Mouse (Mus musculus): ENCODE results near the gene Khdc1c. TPM values are rescaled to one million over a fixed set of nuclear protein-coding genes. Genes with fewer than 3 reads are reported as not detected.
"Not testable (repeated sequence)": the region's sequence is repeated elsewhere in the genome, so short reads cannot be mapped to it uniquely, and the experiment has no call there.

Gene Khdc1c
- not detected in 2 replicates for polyA plus RNA-seq (2012; rRNA removed)

DNA sequence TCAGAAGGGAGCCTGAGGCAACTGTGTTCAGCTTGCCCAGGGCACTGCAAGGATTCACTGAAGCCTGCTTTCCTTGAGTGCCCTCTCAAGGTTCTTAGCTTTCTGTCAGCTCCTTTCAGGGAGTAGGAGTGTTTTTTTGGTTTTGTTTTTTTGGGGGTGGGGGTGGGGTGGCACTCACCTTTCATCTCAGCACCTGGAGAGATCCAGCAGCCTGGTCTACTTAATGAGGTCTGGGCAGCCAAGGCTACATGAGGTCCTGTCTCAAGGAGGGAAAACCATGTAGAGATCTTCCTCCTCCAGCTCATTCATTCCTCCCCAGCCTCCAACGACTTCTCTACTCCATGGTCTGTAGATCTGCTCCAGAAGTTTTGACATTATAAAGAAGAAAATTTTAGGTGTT is at the start of gene Khdc1c:
Gene Khdc1c (plus strand): TSS at position 301 of the 400 bp plus-strand sequence.
- not testable (repeated sequence) for DNase-seq (ENCODE audit: extremely low spot score in 1 of 2, low spot score in 1 of 2)

DNA sequence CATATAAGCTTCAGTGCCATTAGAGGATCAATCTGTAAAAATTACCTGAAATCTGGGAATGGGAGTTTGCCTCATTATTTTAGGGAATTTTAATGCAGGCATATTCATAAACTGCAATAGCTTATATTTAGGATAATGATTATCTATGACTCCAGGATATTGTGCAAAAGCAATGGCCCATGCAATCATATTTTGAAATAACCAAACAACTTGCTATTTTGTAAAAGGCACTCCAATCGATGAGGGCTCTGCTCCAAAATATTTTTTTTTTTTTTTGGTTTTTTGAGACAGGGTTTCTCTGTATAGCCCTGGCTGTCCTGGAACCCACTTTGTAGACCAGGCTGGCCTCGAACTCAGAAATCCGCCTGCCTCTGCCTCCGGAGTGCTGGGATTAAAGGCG is 47.9 kb upstream of the Khdc1c start:
- DNase-seq (ENCODE audit: extremely low spot score in 1 of 2, low spot score in 1 of 2) = not testable (repeated sequence)

DNA sequence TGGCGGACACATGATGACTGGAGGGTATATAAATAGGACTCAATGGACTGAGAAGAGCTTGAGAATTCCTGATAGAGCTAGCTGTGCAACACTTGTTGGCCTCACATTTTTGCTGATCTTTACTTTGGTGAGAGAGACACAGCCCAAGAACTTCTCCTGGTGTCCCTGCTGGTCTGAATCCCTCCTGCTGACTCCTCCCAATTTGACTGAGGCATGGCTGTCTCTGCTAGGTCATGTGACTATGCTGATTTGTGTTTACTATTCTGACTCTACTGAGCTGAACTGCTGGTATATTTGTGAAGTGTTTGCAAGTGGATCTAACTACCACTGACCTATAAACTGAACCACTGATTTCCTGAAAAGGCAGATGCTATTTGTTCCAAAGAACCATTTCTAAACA is 46.5 kb upstream of the Khdc1c start:
- no peak for DNase-seq (ENCODE audit: extremely low spot score in 1 of 2, low spot score in 1 of 2)

DNA sequence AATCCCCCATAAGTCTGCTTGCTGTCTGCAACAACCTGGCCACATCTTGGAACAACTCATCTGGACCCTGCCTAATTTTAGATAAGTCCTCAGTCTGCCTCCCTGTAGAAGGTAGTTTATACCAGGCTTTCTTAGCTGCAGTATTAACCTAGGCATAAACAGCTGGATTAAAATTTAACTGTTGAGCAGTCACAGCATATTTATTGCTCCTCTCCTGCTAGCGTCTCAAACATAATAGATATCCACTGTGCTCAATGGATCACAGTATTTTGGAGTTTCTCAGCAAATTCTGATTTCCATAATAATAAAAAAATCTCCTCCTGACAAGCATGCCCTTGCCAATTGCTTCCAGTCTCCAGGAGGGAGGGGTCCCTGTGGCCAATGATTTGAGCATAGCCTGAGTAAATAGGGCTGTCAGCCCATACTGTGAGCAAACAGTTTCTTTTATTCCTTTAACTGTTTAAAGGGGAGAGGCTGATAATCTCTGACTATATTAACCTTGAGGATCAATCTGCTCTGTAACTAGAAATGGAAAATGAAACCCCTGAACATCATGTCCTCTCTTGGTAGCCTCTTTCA is 44.0 kb upstream of the Khdc1c start:
- DNase-seq (ENCODE audit: extremely low spot score in 1 of 2, low spot score in 1 of 2) = no peak

DNA sequence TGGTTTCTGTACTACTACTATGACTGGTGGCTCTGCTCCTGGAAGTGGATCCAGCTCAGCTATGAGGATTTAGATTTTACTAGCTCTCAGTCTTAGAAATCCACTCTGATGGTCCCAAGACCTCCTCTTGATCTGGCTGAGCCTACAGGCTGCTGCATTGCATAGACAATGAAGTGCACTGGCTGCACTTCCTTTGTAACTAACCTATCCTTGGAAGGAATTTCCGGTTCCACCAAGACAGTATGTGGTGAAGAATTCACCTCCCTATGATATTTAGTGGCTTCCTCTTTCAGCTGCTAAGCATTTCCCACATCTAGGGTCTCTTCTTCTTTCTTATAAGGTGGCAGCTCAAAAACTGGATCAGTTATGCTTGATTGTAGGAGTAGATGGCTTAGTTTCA is 43.5 kb upstream of the Khdc1c start:
- no peak for DNase-seq (ENCODE audit: extremely low spot score in 1 of 2, low spot score in 1 of 2)

DNA sequence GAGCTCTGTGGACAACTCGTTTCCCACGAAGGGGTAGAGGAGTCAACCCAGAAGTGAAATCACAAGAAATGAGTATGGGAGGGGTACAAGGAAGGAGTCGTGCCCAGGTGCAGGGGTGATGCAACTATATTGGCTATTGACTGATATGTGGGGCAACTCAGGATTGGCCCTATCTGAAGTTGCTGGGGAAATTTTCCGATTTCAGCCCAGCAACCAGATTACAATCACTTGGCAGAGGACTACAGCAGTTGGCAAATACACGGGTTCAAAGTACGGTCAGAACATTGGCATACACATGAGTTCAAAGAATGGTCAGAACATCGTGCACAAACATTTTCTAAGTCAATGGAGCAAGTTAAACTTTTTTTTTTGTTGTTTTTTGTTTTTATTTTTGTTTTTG is 41.4 kb upstream of the Khdc1c start:
- no peak for DNase-seq (ENCODE audit: extremely low spot score in 1 of 2, low spot score in 1 of 2)

DNA sequence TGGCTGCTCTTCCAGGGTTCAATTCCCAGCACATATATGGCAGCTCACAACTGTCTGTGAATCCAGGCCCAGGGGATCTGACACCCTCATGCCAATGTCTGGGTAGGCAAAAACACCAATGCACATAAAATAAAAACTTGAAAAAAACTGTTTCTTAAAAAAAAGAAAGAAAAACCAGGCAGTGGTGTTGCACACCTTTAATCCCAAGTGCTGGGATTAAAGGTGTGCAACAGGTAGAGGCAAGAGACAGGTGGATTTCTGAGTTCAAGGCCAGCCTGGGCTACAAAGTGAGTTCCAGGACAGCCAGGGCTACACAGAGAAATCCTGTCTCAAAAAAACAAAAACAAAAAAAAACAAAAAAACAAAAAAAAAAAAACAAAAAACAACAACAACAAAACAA is 37.0 kb upstream of the Khdc1c start:
- not testable (repeated sequence) for DNase-seq (ENCODE audit: extremely low spot score in 1 of 2, low spot score in 1 of 2)

DNA sequence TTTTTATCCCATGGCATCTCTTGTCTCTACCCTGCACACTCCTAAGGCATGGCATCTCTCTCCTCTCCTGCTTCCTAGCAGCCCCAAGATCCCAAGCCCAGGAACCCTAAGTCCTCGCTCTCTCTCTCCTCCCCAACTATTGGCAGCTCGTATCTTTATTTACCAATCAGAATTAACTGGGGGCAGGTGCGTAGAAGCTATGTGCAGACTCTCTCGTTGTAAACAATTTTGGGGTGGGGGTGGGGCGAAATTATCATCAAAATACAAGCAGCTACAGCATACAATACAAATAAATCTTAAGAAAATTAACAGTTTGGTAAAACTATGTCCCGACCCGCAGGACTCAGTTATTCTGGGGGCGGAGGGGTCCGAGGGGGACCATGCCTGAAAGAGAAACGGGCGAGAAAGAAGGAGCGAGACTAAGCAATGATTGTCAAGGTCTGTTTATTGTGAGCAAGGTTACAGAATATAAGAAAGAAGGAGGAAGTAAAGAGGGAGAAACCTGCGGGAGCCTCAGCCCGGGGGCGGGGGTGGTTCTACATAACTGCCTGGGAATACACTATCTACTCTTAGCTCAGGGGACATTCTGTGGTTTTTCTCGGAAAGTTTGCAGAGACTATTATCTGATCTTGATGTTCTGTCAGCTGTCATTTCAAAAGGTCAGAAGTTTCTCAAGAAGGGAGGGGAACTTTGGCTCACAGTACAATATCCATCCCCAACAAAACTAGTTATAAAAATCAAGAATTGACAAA is 34.7 kb upstream of the Khdc1c start:
- no peak for DNase-seq (ENCODE audit: extremely low spot score in 1 of 2, low spot score in 1 of 2)

DNA sequence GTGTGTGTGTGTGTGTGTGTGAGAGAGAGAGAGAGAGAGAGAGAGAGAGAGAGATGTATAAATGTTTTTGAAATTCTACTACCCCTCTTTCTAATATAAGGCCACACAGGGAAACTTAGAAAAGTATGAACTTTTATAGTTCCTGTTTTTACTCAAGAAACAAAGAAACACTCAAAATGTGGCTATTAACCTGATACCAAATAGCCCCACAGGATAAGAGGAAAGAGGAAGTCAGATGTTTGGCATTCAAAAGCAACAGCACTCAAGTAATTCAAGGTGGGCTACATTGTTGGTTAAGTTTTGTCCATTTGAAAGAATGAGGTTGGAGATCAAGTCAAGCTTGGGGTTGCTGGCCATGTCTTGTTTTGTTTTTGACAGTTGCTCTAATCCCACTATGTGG is 32.3 kb upstream of the Khdc1c start:
- no peak for DNase-seq (ENCODE audit: extremely low spot score in 1 of 2, low spot score in 1 of 2)

DNA sequence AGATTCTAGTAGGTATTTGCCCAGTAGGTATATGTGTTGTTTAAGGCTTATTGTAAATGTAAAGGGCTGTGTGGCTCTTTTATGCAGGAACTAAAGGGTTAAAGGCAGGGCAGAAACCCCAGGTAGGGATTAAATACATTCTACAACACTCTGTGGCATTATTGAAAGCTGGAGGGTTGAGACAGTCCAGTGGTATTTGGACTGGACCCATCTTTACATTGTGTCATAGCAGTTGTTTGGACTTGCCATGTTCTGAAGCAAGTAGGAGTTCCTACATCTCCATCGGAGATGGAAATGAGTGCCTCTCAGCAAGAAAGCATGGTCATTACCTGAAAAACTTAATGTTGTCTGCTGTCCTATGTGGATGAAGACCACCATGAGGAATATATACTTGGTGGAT is 27.4 kb upstream of the Khdc1c start:
- DNase-seq (ENCODE audit: extremely low spot score in 1 of 2, low spot score in 1 of 2) = no peak

DNA sequence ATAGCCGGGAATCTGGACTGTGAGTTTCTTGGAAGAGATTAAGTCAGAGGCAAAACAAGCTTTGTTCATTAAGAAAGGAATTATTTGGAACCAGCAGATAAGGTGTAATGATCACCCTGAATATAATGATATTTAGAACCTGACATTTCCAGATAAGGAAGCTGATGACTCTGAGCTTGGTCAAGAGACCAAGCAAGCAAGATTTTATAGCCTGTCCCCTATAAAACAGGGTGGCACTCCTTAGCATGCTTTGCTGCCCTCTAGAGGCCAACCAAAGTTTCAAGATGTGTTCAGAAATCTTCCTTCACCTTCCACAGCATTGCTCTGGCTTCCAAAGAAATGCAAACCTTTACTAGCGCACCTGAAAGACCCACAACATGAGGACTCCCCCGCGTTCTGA is 23.9 kb upstream of the Khdc1c start:
- peak; percentile 7 to 76 for DNase-seq (ENCODE audit: extremely low spot score in 1 of 2, low spot score in 1 of 2)

DNA sequence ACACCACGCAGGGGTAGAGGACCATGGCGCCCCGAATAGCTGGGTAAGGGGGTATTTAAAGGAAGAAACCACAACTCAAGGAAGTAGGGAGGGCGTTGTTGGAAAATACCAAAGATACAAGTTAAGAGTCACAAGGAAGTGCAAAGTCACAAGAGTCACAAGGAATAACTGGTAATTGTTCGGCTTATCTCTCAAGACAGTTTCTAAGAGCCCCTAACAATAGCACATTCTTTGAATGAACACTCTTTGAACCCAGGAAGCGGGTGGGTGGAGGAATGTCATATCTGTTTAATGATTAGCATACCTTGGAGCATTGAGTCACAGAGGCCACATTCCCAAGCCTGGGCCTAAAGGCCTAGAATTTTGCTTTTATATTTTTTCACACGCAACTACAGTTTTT is 23.4 kb upstream of the Khdc1c start:
- not testable (repeated sequence) for DNase-seq (ENCODE audit: extremely low spot score in 1 of 2, low spot score in 1 of 2)

DNA sequence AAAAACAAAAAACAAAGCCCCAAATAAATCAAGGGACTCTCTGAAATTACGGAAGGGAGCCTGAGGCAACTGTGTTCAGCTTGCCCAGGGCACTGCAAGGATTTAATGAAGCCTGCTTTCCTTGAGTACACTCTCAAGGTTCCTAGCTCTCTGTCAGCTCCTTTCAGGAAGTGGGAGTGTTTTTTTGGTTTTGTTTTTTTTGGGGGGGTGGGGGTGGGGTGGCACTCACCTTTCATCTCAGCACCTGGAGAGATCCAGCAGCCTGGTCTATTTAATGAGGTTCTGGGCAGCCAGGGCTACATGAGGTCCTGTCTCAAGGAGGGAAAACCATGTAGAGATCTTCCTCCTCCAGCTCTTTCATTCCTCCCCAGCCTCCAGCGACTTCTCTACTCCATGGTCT is 18.8 kb upstream of the Khdc1c start, which contains the start of gene Khdc1a:
Gene Khdc1a (plus strand): TSS at position 301 of the 400 bp plus-strand sequence.
- DNase-seq (ENCODE audit: extremely low spot score in 1 of 2, low spot score in 1 of 2) = no peak

DNA sequence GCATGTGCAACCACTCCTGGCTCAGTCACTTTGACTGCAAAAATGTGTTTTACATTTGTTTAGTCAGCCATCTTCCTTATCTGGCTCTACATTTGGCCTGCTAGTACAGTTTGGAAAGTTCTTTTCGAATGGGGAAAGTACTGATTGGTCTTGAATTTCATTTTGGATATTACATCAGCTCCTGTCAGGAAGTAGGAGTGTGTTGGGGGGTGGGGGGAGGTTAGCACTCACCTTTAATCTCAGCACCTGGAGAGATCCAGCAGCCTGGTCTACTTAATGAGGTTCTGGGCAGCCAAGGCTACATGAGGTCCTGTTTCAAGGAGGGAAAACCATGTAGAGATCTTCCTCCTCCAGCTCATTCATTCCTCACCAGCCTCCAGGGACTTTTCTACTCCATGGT is 15.1 kb downstream of the Khdc1c start, which contains the start of gene Khdc1b:
Gene Khdc1b (plus strand): TSS at position 301 of the 400 bp plus-strand sequence.
- DNase-seq (ENCODE audit: extremely low spot score in 1 of 2, low spot score in 1 of 2) = no peak

DNA sequence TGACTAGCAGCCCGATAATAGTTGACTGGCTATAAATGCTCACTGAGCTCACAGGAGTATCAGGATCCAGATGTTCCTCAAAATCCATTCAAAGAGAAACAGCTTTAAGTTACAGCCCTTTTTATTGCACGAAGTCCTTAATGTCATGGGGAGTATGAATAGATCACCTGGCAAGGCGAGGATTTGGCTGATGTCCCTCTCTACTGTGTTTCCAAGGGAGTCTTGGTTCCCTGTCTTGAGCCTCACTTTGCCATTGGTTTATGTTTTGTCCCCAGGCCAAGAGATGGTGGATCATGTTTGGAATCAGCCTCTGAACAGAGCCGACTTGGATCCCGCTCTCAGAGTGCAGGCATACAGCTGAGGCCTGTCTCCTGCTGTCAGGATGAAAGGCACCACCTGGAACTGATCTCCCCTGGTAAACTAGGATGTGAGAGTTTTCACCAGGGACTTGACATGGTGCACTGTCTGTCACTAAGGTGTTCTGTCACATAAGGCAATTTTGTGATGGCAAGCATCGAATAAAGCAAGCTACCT is 23.1 kb downstream of the Khdc1c start:
- no peak for DNase-seq (ENCODE audit: extremely low spot score in 1 of 2, low spot score in 1 of 2)

DNA sequence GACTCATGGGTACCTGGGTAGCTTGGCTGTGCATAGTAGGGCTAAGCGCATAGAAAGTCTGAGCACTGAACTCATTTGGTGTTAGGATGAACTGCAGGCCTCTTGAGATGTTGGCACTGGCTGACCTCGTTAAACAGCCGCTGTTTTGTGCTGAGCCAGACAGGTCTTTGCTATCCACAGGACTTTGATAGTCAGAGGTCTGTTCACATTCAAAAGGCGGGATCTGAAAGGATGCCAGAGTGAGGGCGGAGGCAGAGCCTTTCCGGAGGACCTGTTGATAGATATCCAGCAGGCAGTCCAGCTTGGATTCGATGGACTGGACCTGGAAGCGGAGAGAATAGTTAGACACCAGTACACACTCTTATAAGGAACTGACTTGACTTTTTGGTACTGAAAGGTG is 34.7 kb downstream of the Khdc1c start:
- DNase-seq (ENCODE audit: extremely low spot score in 1 of 2, low spot score in 1 of 2) = no peak

DNA sequence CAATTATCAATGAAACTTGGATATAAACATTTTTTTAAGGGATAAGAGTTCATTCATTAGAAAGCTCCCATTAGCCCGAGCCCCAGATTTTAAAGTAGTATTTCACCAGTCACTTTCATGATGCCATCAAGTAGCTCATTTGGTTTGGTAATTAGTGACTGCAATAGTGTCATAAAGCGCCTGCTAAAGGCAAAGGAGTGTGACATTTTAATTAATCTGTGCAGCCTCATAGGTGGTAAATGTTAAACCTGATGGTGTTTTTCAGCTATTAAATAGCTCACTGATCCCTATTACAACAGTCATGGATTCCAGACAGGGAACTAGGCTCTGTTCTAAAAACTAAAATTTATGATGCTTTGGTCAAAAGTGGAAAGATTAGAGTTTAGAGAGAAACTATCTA is 39.1 kb downstream of the Khdc1c start:
- no peak for DNase-seq (ENCODE audit: extremely low spot score in 1 of 2, low spot score in 1 of 2)

DNA sequence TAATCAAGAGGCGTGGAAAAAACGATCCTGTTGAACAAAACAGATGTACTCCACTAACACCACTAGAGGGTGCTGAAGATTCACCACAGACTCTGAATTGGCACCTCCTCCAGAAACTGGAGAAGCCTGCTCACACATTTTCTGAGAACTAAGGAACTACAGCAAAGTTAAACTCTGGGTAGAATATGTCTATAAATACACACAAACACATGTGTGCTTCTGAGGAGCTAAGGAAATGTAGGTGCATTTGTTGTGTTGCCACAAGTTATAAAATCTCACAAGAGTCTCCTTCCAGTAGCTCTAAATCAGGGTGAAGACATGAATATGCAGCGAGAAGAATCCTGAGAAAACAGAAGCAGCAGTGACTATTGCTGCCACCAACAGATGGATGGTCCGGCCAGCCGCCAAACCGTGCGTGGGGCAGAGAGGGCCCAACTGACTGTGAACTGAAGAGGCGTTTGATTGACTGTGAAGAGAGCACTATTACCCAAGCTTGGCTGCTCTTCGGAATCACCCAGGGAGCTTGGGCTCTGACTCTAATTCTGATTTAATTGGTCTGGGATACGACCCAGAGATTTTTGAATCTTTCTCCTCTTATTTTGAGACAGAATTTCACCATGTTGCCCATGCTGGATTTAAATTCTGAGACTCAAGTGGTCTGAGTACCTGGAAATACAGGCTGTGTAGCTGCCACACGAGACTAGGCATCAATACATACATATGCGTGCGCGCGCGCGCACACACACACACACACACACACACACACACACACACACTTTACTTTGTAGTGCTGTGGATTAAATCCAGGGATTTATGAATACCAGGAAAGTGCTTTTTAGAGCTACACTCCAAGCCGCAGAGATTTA is 43.4 kb downstream of the Khdc1c start:
- DNase-seq (ENCODE audit: extremely low spot score in 1 of 2, low spot score in 1 of 2) = peak; percentile 85 to 89

DNA sequence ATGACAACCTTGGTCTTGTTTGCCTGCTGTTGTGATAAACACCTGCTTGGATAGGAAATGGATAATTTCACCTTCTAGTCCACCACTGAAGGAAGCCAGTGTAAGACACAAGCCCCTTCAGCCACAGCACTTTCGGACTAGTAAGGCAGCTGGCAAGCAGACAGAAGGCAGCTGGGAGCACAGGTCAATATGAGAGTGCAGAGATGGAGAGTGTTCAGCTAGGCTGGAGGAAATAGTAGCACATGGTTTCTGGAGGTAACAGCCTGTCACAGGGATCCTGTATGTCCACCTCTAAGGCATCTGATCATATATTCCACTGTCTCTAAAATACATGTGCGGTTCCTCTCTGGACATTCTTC is 44.0 kb downstream of the Khdc1c start:
- DNase-seq (ENCODE audit: extremely low spot score in 1 of 2, low spot score in 1 of 2) = peak in 1 of 2 experiments; percentile 11

DNA sequence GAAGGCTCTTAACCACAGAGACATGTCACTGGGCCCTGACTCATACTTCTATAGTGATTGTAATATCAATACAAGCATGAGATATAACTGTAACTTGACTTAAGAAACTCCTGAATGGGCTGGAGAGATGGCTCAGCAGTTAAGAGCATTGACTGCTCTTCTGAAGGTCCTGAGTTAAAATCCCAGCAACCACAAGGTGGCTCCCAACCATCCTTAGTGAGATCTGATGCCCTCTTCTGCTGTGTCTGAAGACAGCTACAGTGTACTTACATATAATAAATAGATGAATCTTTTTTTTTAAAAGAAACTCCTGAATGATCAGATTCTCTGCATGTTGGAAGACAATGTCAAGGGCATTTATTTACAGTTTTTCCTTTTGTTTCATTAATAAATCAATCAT is 51.2 kb downstream of the Khdc1c start:
- peak in 1 of 2 experiments; percentile 63 for DNase-seq (ENCODE audit: extremely low spot score in 1 of 2, low spot score in 1 of 2)

Data from frontal cortex, adult 2 months (tissue).